Mouse (Mus musculus): ENCODE measurements around the gene Fbll1. TPM values are rescaled to one million over a fixed set of nuclear protein-coding genes. Genes with fewer than 3 reads are reported as not detected.
"Not testable (repeated sequence)": the region's sequence is repeated elsewhere in the genome, so short reads cannot be mapped to it uniquely, and the experiment has no call there.

The Fbll1 gene
- polyA plus RNA-seq (2014; fragmentation: Nextera tagmentation; extraction: Ambion mirVana) = 2.1 and 2.3 TPM in 2 replicates

DNA sequence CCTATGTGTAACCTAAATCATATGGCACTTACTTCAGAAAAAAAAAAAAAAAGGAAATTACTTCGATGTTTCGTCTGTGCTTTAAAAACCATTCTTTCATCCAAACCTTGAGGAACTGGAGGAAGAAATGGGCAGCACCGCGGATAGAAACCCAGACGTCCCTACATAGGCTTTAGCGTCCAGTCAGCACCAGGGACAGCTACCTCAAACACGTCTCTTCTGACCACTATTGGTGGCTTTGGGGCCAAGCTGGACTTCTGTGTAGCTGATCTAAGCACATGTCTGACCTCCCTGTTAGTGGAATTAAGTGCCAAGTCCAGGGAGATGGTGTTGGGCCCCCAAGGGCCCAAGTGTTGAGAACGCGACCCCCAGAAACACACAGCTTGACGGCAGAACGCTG is at the start of gene Fbll1:
Fbll1 (minus strand) TSS at position 11 of the 400 bp plus-strand sequence.
- Histone ChIP-seq H3K4me1 (replicated peaks; ENCODE audit: control insufficient read depth, insufficient read depth, low read length) (peaks cover 11% of the 10 kb centered on the region), H3K27me3 (ENCODE audit: control insufficient read depth, insufficient read depth, low read length) (peaks cover 33% of the 10 kb centered on the region)

DNA sequence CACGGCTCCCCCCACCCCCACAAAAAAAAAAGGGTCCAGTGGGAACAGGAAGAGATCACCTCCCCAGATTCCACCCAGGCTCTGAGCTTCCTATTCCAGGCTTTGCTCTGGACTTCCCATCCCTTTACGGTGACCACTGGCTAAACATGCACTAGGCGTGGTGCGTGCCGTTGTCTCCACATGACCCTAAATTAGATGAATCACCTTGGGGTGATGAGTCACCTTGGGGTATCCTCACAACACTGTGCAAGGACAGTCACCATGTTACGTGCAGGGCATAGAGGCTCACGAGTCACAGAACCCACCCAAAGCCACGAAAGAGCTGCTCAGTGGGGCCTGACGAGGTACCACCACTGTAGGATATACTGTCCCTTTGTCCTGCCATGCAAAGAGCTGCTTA is 45.6 kb upstream of the Fbll1 start:
- no peak for ATAC-seq (replicated peaks; ENCODE audit: low FRiP score)
- Histone ChIP-seq H3K27me3 (ENCODE audit: control insufficient read depth, insufficient read depth, low read length) (no peaks in the 10 kb centered on the region), H3K4me1 (replicated peaks; ENCODE audit: control insufficient read depth, insufficient read depth, low read length) (0 out of 2 replicates have a peak, but pooled peaks cover 2% of the 10 kb centered on the region), H3K27ac (ENCODE audit: low read depth, low read length) (no peak overlapping the region), H3K4me3 (ENCODE audit: low read depth, low read length) (no peak overlapping the region), H3K9ac (ENCODE audit: low read length) (no peak overlapping the region), H3K36me3 (ENCODE audit: control insufficient read depth, insufficient read depth, low read length) (no peaks in the 10 kb centered on the region), H3K9me3 (ENCODE audit: control insufficient read depth, low read length) (no peaks in the 10 kb centered on the region), H3K4me2 (ENCODE audit: low read depth, low read length, severe bottlenecking) (no peak overlapping the region)
- peak; percentile 42 for DNase-seq (ENCODE audit: low spot score)
- 92% methylated on average over 9 of the region's 9 CpGs for WGBS

More for the DNA sequence above, at the start of gene Fbll1:
- peak within 1 kb of the TSS; percentile 41 for H3K9ac ChIP-seq (ENCODE audit: low read length)
- H3K4me2 ChIP-seq (ENCODE audit: low read depth, low read length, severe bottlenecking) = peak within 1 kb of the TSS; percentile 68
- ATAC-seq (replicated peaks; ENCODE audit: low FRiP score) (no peak), DNase-seq (ENCODE audit: low spot score) (peak; percentile 78)
- 15% methylated on average over 11 of the region's 11 CpGs for WGBS
- no peak within 1 kb of the TSS for H3K27ac ChIP-seq (ENCODE audit: low read depth, low read length)
- H3K4me3 ChIP-seq (ENCODE audit: low read depth, low read length) = peak within 1 kb of the TSS; percentile 46
- H3K9me3 ChIP-seq (ENCODE audit: control insufficient read depth, low read length) = no peaks in the 10 kb centered on the region
- no peaks in the 10 kb centered on the region for H3K36me3 ChIP-seq (ENCODE audit: control insufficient read depth, insufficient read depth, low read length)

DNA sequence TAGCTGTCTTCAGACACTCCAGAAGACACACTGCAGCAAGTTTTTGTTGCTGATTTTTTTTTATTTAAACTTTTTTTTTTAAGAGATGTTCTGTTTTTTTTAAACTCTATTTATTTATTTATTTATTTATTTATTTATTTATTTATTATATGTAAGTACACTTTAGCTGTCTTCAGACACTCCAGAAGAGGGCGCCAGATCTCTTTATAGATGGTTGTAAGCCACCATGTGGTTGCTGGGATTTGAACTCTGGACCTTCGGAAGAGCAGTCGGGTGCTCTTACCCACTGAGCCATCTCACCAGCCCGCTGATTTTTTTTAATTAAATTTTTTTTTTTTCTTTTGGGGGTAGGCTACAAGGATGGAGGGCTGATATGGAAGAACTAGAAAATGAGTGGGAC is 43.9 kb upstream of the Fbll1 start:
- H3K9ac ChIP-seq (ENCODE audit: low read length); DNase-seq (ENCODE audit: low spot score); H3K4me2 ChIP-seq (ENCODE audit: low read depth, low read length, severe bottlenecking); H3K4me3 ChIP-seq (ENCODE audit: low read depth, low read length); H3K36me3 ChIP-seq (ENCODE audit: control insufficient read depth, insufficient read depth, low read length); H3K27me3 ChIP-seq (ENCODE audit: control insufficient read depth, insufficient read depth, low read length); ATAC-seq (replicated peaks; ENCODE audit: low FRiP score); H3K27ac ChIP-seq (ENCODE audit: low read depth, low read length); H3K9me3 ChIP-seq (ENCODE audit: control insufficient read depth, low read length); H3K4me1 ChIP-seq (replicated peaks; ENCODE audit: control insufficient read depth, insufficient read depth, low read length): not testable (repeated sequence)
- WGBS = 85% methylated on average over 4 of the region's 4 CpGs

DNA sequence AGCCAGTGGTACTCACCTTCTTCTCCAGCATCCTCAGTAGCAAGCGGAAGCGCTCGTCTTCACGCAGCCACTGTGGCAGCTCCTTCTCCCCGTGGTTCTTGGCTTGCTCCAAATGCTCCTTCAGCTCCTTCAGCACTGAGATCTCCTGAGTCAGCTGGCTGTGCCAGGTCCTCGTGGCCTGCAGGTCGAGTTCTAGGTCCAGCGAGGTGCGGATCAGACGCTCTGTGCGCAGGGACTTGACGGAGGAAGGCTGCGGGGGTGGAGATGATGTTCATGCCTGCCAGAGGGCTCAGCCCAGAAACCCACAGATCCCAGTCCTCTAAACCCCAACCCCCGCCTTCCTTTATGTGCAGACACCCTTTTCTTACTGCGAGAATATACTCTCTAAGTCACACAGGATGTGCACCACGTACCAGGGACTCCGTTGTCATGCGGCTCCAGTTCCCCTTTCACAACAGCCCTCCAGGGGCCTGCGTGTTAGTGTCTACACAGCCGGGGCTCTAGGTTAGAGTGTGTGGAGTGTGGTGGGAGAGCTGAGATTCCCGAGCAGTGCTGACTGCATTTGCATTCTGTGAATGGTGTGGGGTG is 43.1 kb upstream of the Fbll1 start:
- Histone ChIP-seq H3K9me3 (ENCODE audit: control insufficient read depth, low read length) (no peaks in the 10 kb centered on the region), H3K4me1 (replicated peaks; ENCODE audit: control insufficient read depth, insufficient read depth, low read length) (0 out of 2 replicates have a peak, but pooled peaks cover 2% of the 10 kb centered on the region), H3K4me3 (ENCODE audit: low read depth, low read length) (no peak overlapping the region), H3K9ac (ENCODE audit: low read length) (no peak overlapping the region), H3K36me3 (ENCODE audit: control insufficient read depth, insufficient read depth, low read length) (no peaks in the 10 kb centered on the region), H3K4me2 (ENCODE audit: low read depth, low read length, severe bottlenecking) (no peak overlapping the region), H3K27me3 (ENCODE audit: control insufficient read depth, insufficient read depth, low read length) (no peaks in the 10 kb centered on the region), H3K27ac (ENCODE audit: low read depth, low read length) (no peak overlapping the region)
- ATAC-seq (replicated peaks; ENCODE audit: low FRiP score) = 0 out of 2 replicates have a peak, but pooled peaks have one; percentile 16
- DNase-seq (ENCODE audit: low spot score) = no peak
- 85% methylated on average over 21 of the region's 21 CpGs for WGBS

DNA sequence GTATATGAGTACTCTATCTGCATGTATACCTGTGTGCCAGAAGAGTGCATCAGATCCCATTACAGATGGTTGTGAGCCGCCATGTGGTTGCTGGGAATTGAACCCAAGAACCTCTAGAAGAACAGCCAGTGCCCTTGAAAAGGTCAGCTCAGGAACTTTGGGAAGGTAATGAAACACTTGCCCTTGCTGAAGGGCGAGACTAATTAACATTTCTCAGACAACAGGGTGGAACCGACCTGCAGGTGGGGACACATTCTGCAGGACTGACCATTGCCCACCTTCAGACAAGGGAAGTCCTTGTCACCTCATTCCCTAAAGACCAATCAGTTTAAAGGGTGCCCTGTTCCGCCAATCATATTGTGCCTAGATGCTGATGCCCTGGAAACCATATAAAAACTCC is 42.1 kb upstream of the Fbll1 start:
- H3K4me2 ChIP-seq (ENCODE audit: low read depth, low read length, severe bottlenecking); H3K9ac ChIP-seq (ENCODE audit: low read length); DNase-seq (ENCODE audit: low spot score); H3K4me1 ChIP-seq (replicated peaks; ENCODE audit: control insufficient read depth, insufficient read depth, low read length); H3K36me3 ChIP-seq (ENCODE audit: control insufficient read depth, insufficient read depth, low read length); H3K27me3 ChIP-seq (ENCODE audit: control insufficient read depth, insufficient read depth, low read length); H3K27ac ChIP-seq (ENCODE audit: low read depth, low read length); H3K9me3 ChIP-seq (ENCODE audit: control insufficient read depth, low read length); H3K4me3 ChIP-seq (ENCODE audit: low read depth, low read length); ATAC-seq (replicated peaks; ENCODE audit: low FRiP score): not testable (repeated sequence)
- WGBS = 89% methylated on average over 4 of the region's 4 CpGs

DNA sequence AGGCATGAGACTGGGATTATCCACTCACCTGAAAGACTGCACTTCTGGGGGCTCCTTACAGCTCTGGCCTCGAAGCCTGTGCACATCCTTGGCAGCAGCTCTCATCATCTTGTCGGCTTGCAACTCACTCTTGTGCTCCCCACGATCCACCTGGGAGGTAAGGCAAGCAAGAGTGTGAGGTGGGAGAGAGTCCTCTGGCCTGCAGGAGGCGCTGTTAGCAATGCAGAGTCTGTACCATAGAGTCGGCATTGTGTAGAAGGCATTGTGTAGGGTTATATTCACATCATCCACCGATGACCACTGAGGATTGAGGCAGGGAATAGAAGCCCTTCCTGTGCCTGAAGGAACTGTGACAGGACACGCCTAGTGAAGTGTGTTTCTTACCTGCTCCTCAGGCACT is 41.6 kb upstream of the Fbll1 start:
- Histone ChIP-seq H3K9ac (ENCODE audit: low read length) (no peak overlapping the region), H3K4me3 (ENCODE audit: low read depth, low read length) (no peak overlapping the region), H3K9me3 (ENCODE audit: control insufficient read depth, low read length) (no peaks in the 10 kb centered on the region), H3K36me3 (ENCODE audit: control insufficient read depth, insufficient read depth, low read length) (no peaks in the 10 kb centered on the region), H3K27ac (ENCODE audit: low read depth, low read length) (no peak overlapping the region), H3K4me1 (replicated peaks; ENCODE audit: control insufficient read depth, insufficient read depth, low read length) (0 out of 2 replicates have a peak, but pooled peaks cover 2% of the 10 kb centered on the region), H3K27me3 (ENCODE audit: control insufficient read depth, insufficient read depth, low read length) (no peaks in the 10 kb centered on the region), H3K4me2 (ENCODE audit: low read depth, low read length, severe bottlenecking) (no peak overlapping the region)
- ATAC-seq (replicated peaks; ENCODE audit: low FRiP score) (no peak), DNase-seq (ENCODE audit: low spot score) (no peak)
- WGBS = 78% methylated on average over 7 of the region's 7 CpGs

DNA sequence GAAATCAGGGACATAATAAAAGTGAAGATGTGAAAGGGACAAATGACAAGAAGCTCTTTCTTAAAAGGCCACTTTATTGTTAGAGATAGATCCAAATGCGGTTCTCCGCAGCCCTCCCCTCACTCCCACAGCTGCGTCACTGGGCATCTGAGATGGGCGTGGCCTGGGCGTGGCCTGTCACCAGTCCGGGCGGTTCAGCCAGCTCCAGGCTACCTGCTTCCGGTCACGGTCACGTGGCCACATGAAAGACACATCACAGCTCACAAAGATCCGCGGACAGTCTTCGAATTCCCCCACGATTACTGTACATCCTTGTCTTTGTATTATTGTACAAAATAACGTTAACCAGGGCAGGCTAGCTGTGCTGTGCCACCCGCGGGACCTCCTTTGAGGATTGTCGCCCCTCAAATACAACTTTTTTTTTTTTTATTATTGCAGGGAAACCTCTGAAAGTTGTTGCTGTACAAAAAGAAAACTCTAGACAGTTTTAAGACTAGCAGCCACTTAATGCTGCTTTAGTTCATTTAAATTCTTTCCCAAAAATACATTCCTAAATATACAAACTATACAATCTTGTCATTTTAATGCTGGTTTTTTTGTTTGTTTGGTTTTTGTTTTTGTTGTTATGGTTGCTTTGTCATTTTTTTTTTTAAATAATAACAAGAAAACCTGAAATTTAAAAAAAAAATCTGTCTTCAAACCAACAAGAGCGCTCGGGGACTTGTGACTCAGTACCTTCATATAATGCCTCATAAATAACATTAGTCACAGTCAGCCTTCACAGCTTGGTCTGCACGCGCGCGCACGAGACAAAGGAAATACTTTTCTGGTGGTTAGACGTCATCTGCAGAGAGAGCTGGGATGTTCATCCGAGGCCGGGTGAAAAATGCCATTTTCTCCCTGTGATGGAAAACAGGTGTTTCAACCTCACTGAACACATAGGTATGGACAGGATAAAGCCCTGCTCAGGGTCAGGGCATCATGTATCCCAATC is 40.0 kb upstream of the Fbll1 start:
- Histone ChIP-seq H3K4me3 (ENCODE audit: low read depth, low read length) (peak overlapping the region; percentile 13; the same call in 1 of the 2 replicates), H3K4me2 (ENCODE audit: low read depth, low read length, severe bottlenecking) (peak overlapping the region; percentile 45), H3K36me3 (ENCODE audit: control insufficient read depth, insufficient read depth, low read length) (no peaks in the 10 kb centered on the region), H3K27ac (ENCODE audit: low read depth, low read length) (no peak overlapping the region), H3K4me1 (replicated peaks; ENCODE audit: control insufficient read depth, insufficient read depth, low read length) (peaks cover under 1% of the 10 kb centered on the region; the same call in 1 of the 2 replicates), H3K9ac (ENCODE audit: low read length) (peak overlapping the region; percentile 46), H3K9me3 (ENCODE audit: control insufficient read depth, low read length) (no peaks in the 10 kb centered on the region), H3K27me3 (ENCODE audit: control insufficient read depth, insufficient read depth, low read length) (no peaks in the 10 kb centered on the region)
- DNase-seq (ENCODE audit: low spot score) (peak; percentile 92), ATAC-seq (replicated peaks; ENCODE audit: low FRiP score) (peak; percentile 85)
- WGBS = 34% methylated on average over 28 of the region's 28 CpGs

DNA sequence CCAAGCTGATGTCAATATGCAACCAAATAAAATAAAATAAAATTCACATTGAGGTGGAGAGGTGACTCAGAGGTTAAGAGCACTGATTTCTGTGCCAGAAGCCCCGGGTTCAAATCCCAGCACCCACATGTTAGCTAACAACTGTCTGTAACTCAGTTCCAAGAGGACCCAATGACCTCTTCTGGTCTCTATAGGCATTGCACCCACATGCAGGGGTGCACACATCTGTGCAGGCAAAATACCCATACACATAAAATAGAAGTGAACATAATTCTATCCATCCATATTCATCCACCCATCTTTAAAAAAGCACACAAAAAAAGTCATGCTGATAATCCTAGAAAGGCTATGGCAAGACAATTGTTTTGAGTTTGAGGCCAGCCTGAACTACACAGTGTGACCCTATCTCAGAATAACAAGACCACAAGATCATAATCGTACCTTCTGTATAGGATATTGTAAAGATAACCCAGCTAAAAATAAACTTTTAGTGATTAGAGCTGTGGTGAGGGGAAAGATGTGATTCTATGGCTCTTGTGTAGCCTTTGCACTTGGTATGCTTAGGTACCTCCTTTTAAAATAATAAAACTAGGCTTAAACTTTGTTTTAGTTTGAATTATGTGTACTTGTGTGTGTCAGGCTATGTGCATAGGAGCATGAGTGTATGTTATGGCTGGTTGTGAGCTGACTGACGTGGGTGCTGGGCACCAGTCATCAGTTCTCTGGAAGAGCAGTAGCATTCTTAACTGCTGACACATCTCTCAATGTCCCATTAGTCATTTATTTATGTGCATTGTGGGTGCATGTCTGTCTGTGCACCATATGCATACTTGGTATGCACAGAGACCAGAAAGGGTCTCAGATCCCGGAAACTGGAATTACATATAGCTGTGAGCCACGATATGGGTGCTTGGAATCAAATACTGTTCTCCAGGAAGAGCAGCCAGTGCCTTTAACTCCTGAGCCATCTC is 38.8 kb upstream of the Fbll1 start:
- no peak overlapping the region for H3K4me3 ChIP-seq (ENCODE audit: low read depth, low read length)
- no peak overlapping the region for H3K27ac ChIP-seq (ENCODE audit: low read depth, low read length)
- no peaks in the 10 kb centered on the region for H3K27me3 ChIP-seq (ENCODE audit: control insufficient read depth, insufficient read depth, low read length)
- WGBS = 90% methylated on average over 5 of the region's 5 CpGs
- ATAC-seq (replicated peaks; ENCODE audit: low FRiP score) (no peak), DNase-seq (ENCODE audit: low spot score) (no peak)
- peaks cover 6% of the 10 kb centered on the region; the same call in 1 of the 2 replicates for H3K4me1 ChIP-seq (replicated peaks; ENCODE audit: control insufficient read depth, insufficient read depth, low read length)
- no peak overlapping the region for H3K9ac ChIP-seq (ENCODE audit: low read length)
- no peak overlapping the region for H3K4me2 ChIP-seq (ENCODE audit: low read depth, low read length, severe bottlenecking)
- no peaks in the 10 kb centered on the region for H3K36me3 ChIP-seq (ENCODE audit: control insufficient read depth, insufficient read depth, low read length)
- H3K9me3 ChIP-seq (ENCODE audit: control insufficient read depth, low read length) = no peaks in the 10 kb centered on the region

Measured in forebrain, embryonic 11.5 days (tissue).